Mouse (Mus musculus) cerebellum, adult 2 months (tissue): ENCODE data around the gene Kyat3. TPM values are rescaled to one million over a fixed set of nuclear protein-coding genes. Genes with fewer than 3 reads are reported as not detected.
A peak's percentile ranks its signal among the peaks of the same experiment; 100 is the strongest.

Experiments used
- DNase-seq, 2 experiments: peaks; one replicate each; pipeline ENCODE4 v3.0.0; 2021
- H3K27ac ChIP-seq: fragments of 200-500 bp; 2 replicates; pipeline ENCODE4 v1.5.1; 2012; ENCODE audit warnings: low read length, control low read depth, inconsistent platforms; ENCODE audit not compliant: insufficient read depth
- H3K27me3 ChIP-seq: fragments of 200-500 bp; 2 replicates; pipeline ENCODE4 v1.6.1; 2012; ENCODE audit warnings: inconsistent platforms, mild to moderate bottlenecking, low read length, moderate library complexity; ENCODE audit not compliant: control insufficient read depth, insufficient read depth
- H3K4me1 ChIP-seq: fragments of 200-500 bp; 2 replicates; pipeline ENCODE4 v1.6.1; 2011; ENCODE audit warnings: low read length; ENCODE audit not compliant: control insufficient read depth, insufficient read depth
- H3K4me3 ChIP-seq: fragments of 200-500 bp; replicated peaks from 2 replicates; pipeline ENCODE3; 2011; ENCODE audit warnings: mild to moderate bottlenecking, low read depth, low read length, control low read depth; ENCODE audit not compliant: insufficient read depth
- CTCF ChIP-seq: fragments of 200-500 bp; IDR thresholded peaks from 2 replicates; pipeline ENCODE4 v1.5.1; 2011; ENCODE audit warnings: low read depth, mild to moderate bottlenecking, control low read depth, low read length, moderate library complexity, borderline replicate concordance; ENCODE audit not compliant: insufficient read depth
- POLR2A ChIP-seq: fragments of 200-500 bp; IDR thresholded peaks from 2 replicates; pipeline ENCODE4 v1.6.1; 2011; ENCODE audit warnings: low read length, control low read depth, borderline replicate concordance; ENCODE audit not compliant: insufficient read depth
- WGBS: fragments of 180-500 bp; shearing (Covaris S2); methylation state at CpG from one replicate; pipeline ENCODE4 v1.1.7; 2018; 5-methylcytosine and 5-hydroxymethylcytosine counted together
- polyA plus RNA-seq: library from polyadenylated mRNA; depleted of rRNA; stranded (reverse); fragments of >200 nt; gene quantifications from 2 replicates; pipeline ENCODE4 v1.2.3, GENCODE M21; 2012

Gene Kyat3
- polyA plus RNA-seq, 1 experiment, result 6.5 TPM

GRCm38 (mm10) chr3:142743973-142744898 is 43.4 kb downstream of the Kyat3 start:
- H3K4me1 ChIP-seq, result no peaks in the 10 kb centered on the region
- H3K4me3 ChIP-seq, result no peak overlapping the region
- DNase-seq, result peak in 1 of 2 experiments; percentile 24
- no peaks in the 10 kb centered on the region for H3K27me3 ChIP-seq
- WGBS, result 59% methylated on average over 21 of the region's 21 CpGs
- TF ChIP-seq CTCF (peak; percentile 71), POLR2A (no peak)
- no peak overlapping the region for H3K27ac ChIP-seq

- no peaks in the 10 kb centered on the region for H3K27me3 ChIP-seq
- no peak overlapping the region for H3K27ac ChIP-seq
- TF ChIP-seq POLR2A (no peak), CTCF (no peak)
- WGBS, result 97% methylated on average over 2 of the region's 2 CpGs
- no peak for DNase-seq
- no peak overlapping the region for H3K4me3 ChIP-seq
- H3K4me1 ChIP-seq, result no peaks in the 10 kb centered on the region
These were observed 44.2 kb downstream of the Kyat3 start for GRCm38 (mm10) chr3:142745076-142745475.

- 95% methylated on average over 7 of the region's 7 CpGs for WGBS
- TF ChIP-seq CTCF, result no peak
- no peak for TF ChIP-seq POLR2A
- H3K27me3 ChIP-seq, result no peaks in the 10 kb centered on the region
- H3K4me1 ChIP-seq, result no peaks in the 10 kb centered on the region
- no peak overlapping the region for H3K27ac ChIP-seq
- H3K4me3 ChIP-seq, result no peak overlapping the region
- no peak for DNase-seq
These were observed 46.8 kb downstream of the Kyat3 start for GRCm38 (mm10) chr3:142747673-142748072.

GRCm38 (mm10) chr3:142749131-142749530 is 48.3 kb downstream of the Kyat3 start:
- TF ChIP-seq POLR2A (no peak), CTCF (no peak)

GRCm38 (mm10) chr3:142755132-142755867 is 54.4 kb downstream of the Kyat3 start:
- TF ChIP-seq POLR2A (no peak), CTCF (no peak)
- DNase-seq, result no peak
- Histone ChIP-seq H3K4me1 (no peaks in the 10 kb centered on the region), H3K4me3 (no peak overlapping the region), H3K27me3 (no peaks in the 10 kb centered on the region), H3K27ac (no peak overlapping the region)
- WGBS, result 77% methylated on average over 18 of the region's 18 CpGs

More at GRCm38 (mm10) chr3:142749131-142749530, 48.3 kb downstream of the Kyat3 start:
- WGBS, result 87% methylated on average over 16 of the region's 16 CpGs
- Histone ChIP-seq H3K4me3 (no peak overlapping the region), H3K4me1 (no peaks in the 10 kb centered on the region), H3K27me3 (no peaks in the 10 kb centered on the region), H3K27ac (no peak overlapping the region)
- DNase-seq, result no peak

GRCm38 (mm10) chr3:142757841-142758240 is 57.0 kb downstream of the Kyat3 start:
- Histone ChIP-seq H3K27me3 (no peaks in the 10 kb centered on the region), H3K4me1 (no peaks in the 10 kb centered on the region), H3K4me3 (no peak overlapping the region), H3K27ac (no peak overlapping the region)
- no peak for TF ChIP-seq CTCF
- TF ChIP-seq POLR2A, result no peak
- 74% methylated on average over 12 of the region's 12 CpGs for WGBS
- no peak for DNase-seq

- no peak for DNase-seq
- H3K4me3 ChIP-seq, result no peak overlapping the region
- no peaks in the 10 kb centered on the region for H3K27me3 ChIP-seq
- 92% methylated on average over 7 of the region's 7 CpGs for WGBS
- H3K27ac ChIP-seq, result no peak overlapping the region
- no peak for TF ChIP-seq CTCF
- TF ChIP-seq POLR2A, result no peak
- H3K4me1 ChIP-seq, result no peaks in the 10 kb centered on the region
These were observed 57.7 kb downstream of the Kyat3 start for GRCm38 (mm10) chr3:142758593-142758992.
